Mouse (Mus musculus): ENCODE measurements at regions not wholly inside any gene's neighbourhood (a gene's known extent, or its start where the extent isn't known, plus 50 kb on each side); places are given as distances from the start of the nearest gene placed in this dataset.

DNA sequence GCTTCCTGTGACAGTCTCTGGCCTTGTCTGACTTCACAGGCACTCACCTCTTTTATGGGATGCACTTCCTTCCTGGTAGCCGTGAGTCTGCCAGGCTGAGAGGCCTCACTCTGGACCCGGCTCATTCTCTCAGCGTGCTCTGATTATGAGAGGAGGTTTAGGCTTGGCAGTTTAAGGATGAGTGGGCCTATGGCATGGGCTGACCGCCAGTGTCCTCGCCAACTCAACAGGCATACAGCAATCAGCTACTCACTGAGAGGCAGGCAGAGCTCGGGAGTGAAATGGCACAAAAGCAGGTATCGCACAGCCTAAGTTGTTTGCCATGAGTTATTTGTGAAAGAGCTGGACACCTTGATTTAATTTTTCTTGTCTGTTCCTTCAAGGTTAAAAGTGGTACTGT is 51.5 kb upstream of the Trpc7 start:
- TF ChIP-seq POLR2A (IDR thresholded peaks at IDR 0.05; ENCODE audit: control insufficient read depth, extremely low read depth, insufficient read depth, low read length, poor library complexity) (no peak), CTCF (IDR thresholded peaks at IDR 0.05; ENCODE audit: borderline replicate concordance, control insufficient read depth, extremely low read depth, insufficient read depth, low read length, poor library complexity) (no peak)
